Mouse (Mus musculus): ENCODE measurements around the gene Cdc20.

The Cdc20 gene

GRCm38 (mm10) chr4:118436820-118437603 lies at the start of gene Cdc20:
TSS of gene Cdc20 (minus strand) at chr4:118437352.
- DNase-seq, result peak; percentile 93 to 95

GRCm38 (mm10) chr4:118476773-118477530 lies 39.8 kb upstream of the Cdc20 start:
- no peak for DNase-seq

- no peak for DNase-seq
Measured at GRCm38 (mm10) chr4:118472687-118473086, 35.5 kb upstream of the Cdc20 start.

GRCm38 (mm10) chr4:118471281-118471680 lies 34.1 kb upstream of the Cdc20 start:
- no peak for DNase-seq

DNA sequence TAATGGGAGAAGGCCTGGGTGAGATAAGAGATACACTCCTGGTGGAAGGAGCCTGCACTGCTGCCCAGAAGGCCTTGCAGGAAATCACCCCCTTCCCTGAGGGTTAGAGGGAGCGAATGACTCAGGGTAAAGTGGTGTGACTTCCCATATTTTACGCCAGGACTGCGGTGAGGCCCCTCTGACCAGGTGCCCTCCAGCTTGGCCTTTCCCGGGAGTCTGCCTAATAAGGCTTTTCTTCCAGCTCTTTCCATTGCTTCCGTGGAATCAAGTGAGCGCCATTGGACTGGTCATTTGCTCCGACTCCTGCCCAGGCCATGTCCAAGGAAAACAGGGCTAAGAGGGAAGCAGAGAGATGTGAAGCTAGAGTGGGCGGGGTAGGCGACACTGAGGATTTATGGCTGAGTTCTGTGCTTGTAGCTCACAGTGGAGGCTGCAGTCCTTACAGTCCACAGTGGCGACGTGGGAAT lies 28.6 kb upstream of the Cdc20 start:
- DNase-seq, result no peak

DNA sequence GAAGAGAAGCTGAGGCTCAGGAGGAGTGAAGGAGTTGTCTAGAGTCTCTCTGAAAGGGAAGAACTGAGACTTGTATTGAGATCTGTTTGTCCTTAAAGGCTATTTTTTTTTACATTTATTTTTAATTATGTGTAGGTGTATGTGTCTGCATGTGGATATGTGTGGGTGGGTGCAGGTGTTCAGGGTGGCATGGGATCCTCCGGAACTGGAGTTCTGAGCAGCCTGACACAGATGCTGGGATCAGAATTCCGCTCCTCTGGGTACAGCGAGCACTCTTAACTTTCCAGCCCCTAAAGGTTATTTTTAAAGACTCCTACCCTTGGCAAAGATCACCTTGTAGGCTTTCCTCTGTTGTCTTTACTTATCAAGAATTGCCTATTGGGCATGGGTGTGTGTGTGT lies 27.8 kb upstream of the Cdc20 start:
- no peak for DNase-seq

- DNase-seq, result no peak
Measured at GRCm38 (mm10) chr4:118457345-118457975, 20.3 kb upstream of the Cdc20 start, which contains the start of gene Mpl. TSS of gene Mpl (minus strand) at chr4:118457513.

GRCm38 (mm10) chr4:118446415-118447153 lies 9.4 kb upstream of the Cdc20 start:
- DNase-seq, result no peak

DNA sequence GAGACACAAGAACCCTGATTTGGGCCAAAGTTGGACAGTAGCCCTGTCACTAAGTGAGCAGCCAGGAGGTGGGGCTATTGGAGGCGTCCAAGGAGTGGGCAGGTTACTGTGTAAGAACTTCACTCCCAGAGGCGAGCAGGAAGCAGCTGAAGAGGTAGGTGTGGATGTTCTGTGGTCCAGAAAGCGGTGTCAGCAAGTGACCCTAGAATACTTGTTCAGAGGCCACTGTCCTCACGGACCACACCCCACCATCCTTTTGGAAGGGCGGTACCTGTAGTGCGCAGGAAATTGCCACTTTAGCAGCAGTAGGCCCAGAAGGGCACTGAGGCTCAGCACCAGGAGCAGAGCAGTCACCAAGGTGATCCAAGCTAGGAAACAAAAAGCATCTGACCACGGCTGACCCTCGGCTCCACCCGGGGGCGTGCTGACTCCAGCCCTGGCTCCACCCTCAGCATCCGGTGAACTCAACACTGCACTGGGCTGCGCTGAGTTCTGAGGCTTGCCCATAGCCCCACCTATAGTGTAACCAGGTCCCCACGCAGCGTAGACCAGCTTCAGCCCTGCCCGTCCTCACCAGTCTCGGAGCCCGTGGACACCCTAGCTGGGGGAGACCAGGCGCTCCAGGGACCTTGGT lies 8.7 kb upstream of the Cdc20 start:
- DNase-seq, result peak; percentile 85 to 88

DNA sequence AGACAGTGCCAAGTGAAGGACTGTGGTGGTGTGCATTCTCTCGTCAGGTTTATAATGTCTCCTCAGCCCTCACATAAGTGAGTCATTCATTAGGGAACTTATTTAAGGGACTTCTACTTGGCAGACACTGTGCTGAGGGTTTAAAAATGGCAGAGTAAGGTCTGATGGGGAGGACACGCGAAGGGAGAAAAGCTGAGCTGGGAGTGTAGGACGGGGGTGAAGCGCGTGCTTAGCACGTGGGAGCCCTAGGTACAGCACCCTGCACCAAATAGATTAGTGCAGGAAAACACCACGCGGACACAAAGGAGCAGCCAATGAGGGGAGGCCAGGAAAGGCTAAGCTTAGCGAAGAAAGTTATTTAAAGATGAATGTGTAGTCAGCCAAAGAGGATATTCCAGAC lies 7.9 kb upstream of the Cdc20 start:
- no peak for DNase-seq

- no peak for DNase-seq
Measured at GRCm38 (mm10) chr4:118437829-118438253, 689 bp upstream of the Cdc20 start.

DNA sequence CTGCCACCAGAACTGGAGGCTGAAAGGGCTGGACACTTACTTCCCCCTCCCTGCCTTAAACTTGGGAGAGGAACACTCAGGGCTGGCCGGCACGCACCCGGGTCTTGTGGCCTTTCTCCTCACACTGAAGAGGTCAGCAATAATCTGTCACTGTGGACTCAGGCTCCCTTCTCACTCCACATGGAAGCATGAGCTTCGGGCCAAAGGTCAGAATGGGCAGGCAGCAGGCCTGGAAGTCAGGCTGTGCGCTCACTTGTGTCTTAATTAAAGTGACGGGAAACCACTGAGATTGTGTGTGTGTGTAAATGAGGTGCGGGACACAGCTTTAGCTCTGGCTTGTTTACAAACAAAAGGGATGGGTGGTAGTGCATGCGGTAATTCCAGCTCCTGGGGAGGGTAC lies 4.8 kb downstream of the Cdc20 start:
- no peak for DNase-seq

GRCm38 (mm10) chr4:118429215-118429895 lies 7.8 kb downstream of the Cdc20 start:
- peak; percentile 79 to 87 for DNase-seq

GRCm38 (mm10) chr4:118428531-118429214 lies 8.5 kb downstream of the Cdc20 start:
- DNase-seq, result peak; percentile 79 to 85

DNA sequence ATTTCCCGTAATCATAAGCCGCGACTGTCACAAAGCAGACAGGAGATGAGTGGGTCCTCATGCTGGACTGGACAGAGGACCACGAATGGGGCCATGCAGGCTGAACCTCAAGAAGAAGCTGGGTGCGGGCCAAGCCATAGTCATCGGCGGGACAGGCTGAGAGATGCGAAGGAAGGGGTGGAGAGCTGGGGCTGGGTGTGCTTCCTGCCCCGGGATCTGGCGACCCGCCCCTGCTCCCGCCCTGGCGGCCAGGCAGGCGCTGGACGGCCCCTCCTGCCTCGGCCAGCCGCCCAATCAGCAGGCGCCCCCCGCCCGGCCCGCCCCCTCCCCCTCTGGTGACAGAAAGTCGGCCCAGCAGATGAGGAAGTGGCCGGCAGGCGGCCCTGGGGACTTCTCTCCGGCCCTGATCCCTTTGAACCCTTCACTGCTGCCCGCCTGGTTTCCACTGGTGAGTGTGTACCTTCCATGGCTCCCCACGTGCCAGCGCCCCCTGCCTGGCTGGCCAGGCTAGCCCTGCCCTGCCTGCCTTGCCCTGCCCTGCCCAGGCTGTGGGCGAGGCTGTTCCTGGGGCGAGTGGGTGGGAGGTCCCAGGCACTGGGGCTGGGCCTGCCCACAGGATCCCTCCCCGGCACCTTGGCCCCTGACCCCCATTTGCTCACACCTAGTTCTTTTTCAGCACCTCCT lies 9.2 kb downstream of the Cdc20 start, which contains the start of gene Elovl1:
TSS of gene Elovl1 (plus strand) at position 326 of the 684 bp plus-strand sequence.
- peak; percentile 95 to 96 for DNase-seq

- no peak for DNase-seq
Measured at GRCm38 (mm10) chr4:118427415-118427767, 9.8 kb downstream of the Cdc20 start.

DNA sequence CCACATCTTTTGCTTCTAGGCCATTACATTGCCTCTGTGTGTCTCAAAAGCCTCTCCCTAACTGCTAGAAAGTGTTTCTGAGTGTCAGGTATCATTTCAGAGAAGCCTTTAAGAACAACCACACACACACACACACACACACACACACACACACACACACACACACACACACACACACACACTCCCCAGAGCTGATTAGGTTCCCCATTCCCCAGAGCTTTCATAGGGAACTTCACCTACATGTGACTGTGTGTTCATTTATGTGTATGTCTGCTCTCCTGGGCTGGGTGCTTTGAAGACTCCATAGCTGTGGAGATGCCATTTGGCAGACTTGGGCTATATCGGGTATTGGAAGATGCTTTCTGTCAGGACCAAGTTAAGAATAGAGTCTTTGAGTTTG lies 11.8 kb downstream of the Cdc20 start:
- no peak for DNase-seq

GRCm38 (mm10) chr4:118424541-118425160 lies 12.5 kb downstream of the Cdc20 start:
- DNase-seq, result no peak

DNA sequence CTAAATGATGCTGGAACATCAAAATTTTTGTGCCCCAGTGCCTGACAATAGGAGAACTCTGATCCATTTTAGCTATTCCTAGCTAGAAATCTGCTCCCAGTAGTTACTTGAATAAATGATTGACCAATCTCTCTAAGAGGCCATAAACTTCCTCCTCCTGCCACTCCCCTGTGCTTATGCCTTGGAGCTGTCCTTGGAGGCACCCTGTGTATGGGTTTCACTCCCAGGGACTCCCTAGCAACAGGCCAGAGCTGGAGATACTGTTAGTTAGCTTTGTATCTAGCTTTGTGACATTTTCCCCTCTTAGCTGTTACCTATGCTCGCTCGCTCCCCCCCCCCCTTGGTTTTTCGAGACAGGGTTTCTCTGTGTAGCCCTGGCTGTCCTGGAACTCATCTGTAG lies 15.8 kb downstream of the Cdc20 start:
- peak in 1 of 2 experiments; percentile 51 for DNase-seq
